Mouse (Mus musculus) megakaryocyte, embryonic 14.5 days (primary cell): ENCODE results near the gene Rita1. TPM values are rescaled to one million over a fixed set of nuclear protein-coding genes. Genes with fewer than 3 reads are reported as not detected.

Experiments used
- H3K27me3 ChIP-seq: replicated peaks from 2 replicates; pipeline ENCODE3; 2012; ENCODE audit warnings: inconsistent platforms
- H3K36me3 ChIP-seq: replicated peaks from 2 replicates; pipeline ENCODE3; 2012; ENCODE audit warnings: low read length, inconsistent platforms, mixed read lengths
- H3K4me1 ChIP-seq: 2 replicates; pipeline ENCODE4 v1.6.1; 2012; ENCODE audit warnings: inconsistent platforms
- H3K4me3 ChIP-seq: replicated peaks from 2 replicates; pipeline ENCODE3; 2012; ENCODE audit warnings: moderate library complexity, mild to moderate bottlenecking, inconsistent platforms
- H3K9me3 ChIP-seq: 2 replicates; pipeline ENCODE4 v1.6.1; 2012; ENCODE audit warnings: inconsistent platforms
- FLI1 ChIP-seq: IDR thresholded peaks from 2 replicates; pipeline ENCODE4 v1.6.1; 2012; ENCODE audit warnings: low read length, inconsistent platforms, mixed read lengths
- GATA1 ChIP-seq: IDR thresholded peaks from 3 replicates; pipeline ENCODE4 v1.6.1; 2012; ENCODE audit warnings: mixed read lengths, low read length, inconsistent platforms, borderline replicate concordance
- polyA plus RNA-seq: library from polyadenylated mRNA; stranded (reverse); fragments of >175 nt; gene quantifications from 2 replicates; pipeline ENCODE4 v1.2.3, GENCODE M21; 2012; ENCODE audit warnings: low replicate concordance; ENCODE audit not compliant: insufficient read depth

Gene Rita1
- polyA plus RNA-seq, 1 experiment: 30.9 TPM

DNA sequence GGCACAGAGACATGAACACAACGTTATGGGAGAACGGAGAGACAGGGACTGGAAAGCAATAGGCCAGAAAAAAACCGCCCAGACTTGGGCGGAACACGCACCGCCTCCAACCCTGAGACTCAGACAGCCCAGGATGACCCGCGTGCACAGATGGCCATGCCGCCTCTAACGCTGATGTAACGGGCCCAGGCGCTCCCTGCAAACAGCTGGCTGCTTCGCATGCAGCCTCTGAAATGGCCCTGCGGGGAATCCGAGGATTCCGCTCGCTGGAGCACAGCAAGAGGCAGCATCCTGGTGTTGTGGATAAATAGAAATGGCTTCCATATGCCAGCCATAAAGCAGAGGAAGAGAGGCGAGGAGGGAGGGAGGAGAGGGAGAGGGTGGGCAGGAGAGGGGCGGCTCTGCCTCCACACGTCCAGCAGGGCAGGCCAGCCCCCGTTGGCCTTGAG is 45.1 kb downstream of the Rita1 start:
- Histone ChIP-seq H3K4me3 (no peak overlapping the region), H3K4me1 (peaks cover 63% of the 10 kb centered on the region), H3K9me3 (no peaks in the 10 kb centered on the region), H3K36me3 (peaks cover 44% of the 10 kb centered on the region), H3K27me3 (peaks cover 8% of the 10 kb centered on the region)
- no peak for TF ChIP-seq FLI1
- TF ChIP-seq GATA1: no peak

- Histone ChIP-seq H3K4me1 (peaks cover 68% of the 10 kb centered on the region), H3K36me3 (peaks cover 44% of the 10 kb centered on the region), H3K4me3 (no peak overlapping the region), H3K9me3 (no peaks in the 10 kb centered on the region), H3K27me3 (peaks cover 8% of the 10 kb centered on the region)
- no peak for TF ChIP-seq GATA1
- TF ChIP-seq FLI1: no peak
These were observed 45.6 kb downstream of the Rita1 start for GRCm38 (mm10) chr5:120566681-120567252.

- peaks cover 42% of the 10 kb centered on the region for H3K36me3 ChIP-seq
- H3K9me3 ChIP-seq: no peaks in the 10 kb centered on the region
- peaks cover 64% of the 10 kb centered on the region for H3K4me1 ChIP-seq
- no peak overlapping the region for H3K4me3 ChIP-seq
- peaks cover 8% of the 10 kb centered on the region for H3K27me3 ChIP-seq
- TF ChIP-seq FLI1 (no peak), GATA1 (no peak)
These were observed 46.3 kb downstream of the Rita1 start for GRCm38 (mm10) chr5:120566101-120566500.

- peaks cover 64% of the 10 kb centered on the region for H3K4me1 ChIP-seq
- peaks cover 10% of the 10 kb centered on the region for H3K27me3 ChIP-seq
- peaks cover 39% of the 10 kb centered on the region for H3K36me3 ChIP-seq
- H3K4me3 ChIP-seq: no peak overlapping the region
- TF ChIP-seq FLI1 (no peak), GATA1 (no peak)
- no peaks in the 10 kb centered on the region for H3K9me3 ChIP-seq
These were observed 47.1 kb downstream of the Rita1 start for GRCm38 (mm10) chr5:120565171-120565905.

- peaks cover 33% of the 10 kb centered on the region for H3K36me3 ChIP-seq
- H3K4me3 ChIP-seq: no peak overlapping the region
- TF ChIP-seq GATA1 (no peak), FLI1 (no peak)
- H3K4me1 ChIP-seq: peaks cover 65% of the 10 kb centered on the region
- H3K27me3 ChIP-seq: peaks cover 10% of the 10 kb centered on the region
- H3K9me3 ChIP-seq: no peaks in the 10 kb centered on the region
These were observed 48.5 kb downstream of the Rita1 start for GRCm38 (mm10) chr5:120563914-120564311.

GRCm38 (mm10) chr5:120562956-120563913 is 49.2 kb downstream of the Rita1 start:
- H3K27me3 ChIP-seq: peaks cover 10% of the 10 kb centered on the region
- H3K4me3 ChIP-seq: peak overlapping the region; percentile 50
- H3K4me1 ChIP-seq: peaks cover 70% of the 10 kb centered on the region
- TF ChIP-seq GATA1: no peak
- TF ChIP-seq FLI1: no peak
- H3K36me3 ChIP-seq: peaks cover 28% of the 10 kb centered on the region
- H3K9me3 ChIP-seq: no peaks in the 10 kb centered on the region

GRCm38 (mm10) chr5:120560616-120561311 is 51.6 kb downstream of the Rita1 start:
- Histone ChIP-seq H3K9me3 (no peaks in the 10 kb centered on the region), H3K27me3 (peaks cover 2% of the 10 kb centered on the region), H3K4me3 (peak overlapping the region; percentile 91), H3K4me1 (peaks cover 67% of the 10 kb centered on the region), H3K36me3 (peaks cover 29% of the 10 kb centered on the region)
- no peak for TF ChIP-seq GATA1
- TF ChIP-seq FLI1: no peak

DNA sequence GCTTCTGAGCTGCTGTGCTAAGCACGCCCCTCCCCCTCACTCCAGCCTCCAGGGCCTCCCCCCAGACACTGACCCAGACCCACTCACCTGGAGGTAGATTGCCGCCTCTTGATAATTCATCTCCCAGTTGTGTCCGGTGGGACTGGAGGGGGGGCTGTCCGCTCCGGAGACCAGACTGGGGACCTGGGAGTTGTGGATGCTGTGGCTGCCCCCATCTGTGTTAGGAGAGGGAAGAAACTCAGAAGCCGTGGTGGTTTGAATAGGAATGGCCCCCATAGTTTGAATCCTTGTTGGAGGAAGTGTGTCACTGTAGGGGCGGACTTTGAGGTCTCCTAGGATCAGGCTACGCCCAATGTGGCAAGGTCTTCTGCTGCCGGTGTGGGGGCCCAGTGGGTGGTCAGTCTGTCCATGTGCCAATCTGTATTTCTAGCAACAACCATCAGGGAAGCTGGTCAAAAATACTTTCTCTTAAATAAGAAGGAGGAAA is 52.2 kb downstream of the Rita1 start:
- peaks cover 2% of the 10 kb centered on the region for H3K27me3 ChIP-seq
- H3K9me3 ChIP-seq: no peaks in the 10 kb centered on the region
- H3K4me3 ChIP-seq: peak overlapping the region; percentile 91
- no peak for TF ChIP-seq GATA1
- TF ChIP-seq FLI1: no peak
- H3K4me1 ChIP-seq: peaks cover 67% of the 10 kb centered on the region
- H3K36me3 ChIP-seq: peaks cover 33% of the 10 kb centered on the region

DNA sequence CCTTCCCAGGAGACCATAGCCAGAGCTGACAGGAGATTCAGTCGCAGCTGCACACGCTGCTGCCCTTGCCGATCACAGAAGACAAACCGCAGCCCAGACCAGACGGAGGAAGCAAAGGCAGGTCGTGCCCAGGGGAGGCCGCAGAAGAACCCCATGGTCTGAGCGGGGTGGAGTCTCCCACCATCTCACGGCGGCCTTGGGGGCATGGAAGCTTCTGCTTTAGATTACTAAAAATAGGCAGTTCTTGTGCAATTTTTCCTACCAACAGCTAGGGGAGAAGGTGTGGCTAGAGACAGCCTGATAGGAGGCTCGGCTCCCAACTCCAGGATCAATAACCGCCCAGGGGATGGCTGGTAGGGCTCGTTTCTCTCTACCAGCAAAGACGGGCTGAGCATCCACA is 53.6 kb downstream of the Rita1 start:
- H3K4me1 ChIP-seq: peaks cover 64% of the 10 kb centered on the region
- H3K36me3 ChIP-seq: peaks cover 45% of the 10 kb centered on the region

More for the DNA sequence above, 53.6 kb downstream of the Rita1 start:
- H3K27me3 ChIP-seq: peaks cover 2% of the 10 kb centered on the region
- peak overlapping the region; percentile 91 for H3K4me3 ChIP-seq
- H3K9me3 ChIP-seq: no peaks in the 10 kb centered on the region
- TF ChIP-seq GATA1 (no peak), FLI1 (no peak)
